Mouse (Mus musculus): ENCODE measurements at regions not wholly inside any gene's neighbourhood (a gene's known extent, or its start where the extent isn't known, plus 50 kb on each side); places are given as distances from the start of the nearest gene placed in this dataset.

GRCm38 (mm10) chr14:72942571-72942970 lies 106.3 kb downstream of the Cysltr2 start:
- TF ChIP-seq CTCF (IDR thresholded peaks at IDR 0.05; ENCODE audit: low read depth, low read length), result no peak
- TF ChIP-seq EP300 (IDR thresholded peaks at IDR 0.05; ENCODE audit: insufficient read depth, low read depth, low read length), result no peak
